Mouse (Mus musculus) ovary, postnatal 14 days (tissue): ENCODE results near the gene Krt8.
A peak's percentile ranks its signal among the peaks of the same experiment; 100 is the strongest.
"Not testable (repeated sequence)": the region's sequence is repeated elsewhere in the genome, so short reads cannot be mapped to it uniquely, and the experiment has no call there.

Experiments used
- DNase-seq: peaks from one replicate; pipeline ENCODE4 v3.0.0; 2022; ENCODE audit warnings: low spot score

Krt8 gene

DNA sequence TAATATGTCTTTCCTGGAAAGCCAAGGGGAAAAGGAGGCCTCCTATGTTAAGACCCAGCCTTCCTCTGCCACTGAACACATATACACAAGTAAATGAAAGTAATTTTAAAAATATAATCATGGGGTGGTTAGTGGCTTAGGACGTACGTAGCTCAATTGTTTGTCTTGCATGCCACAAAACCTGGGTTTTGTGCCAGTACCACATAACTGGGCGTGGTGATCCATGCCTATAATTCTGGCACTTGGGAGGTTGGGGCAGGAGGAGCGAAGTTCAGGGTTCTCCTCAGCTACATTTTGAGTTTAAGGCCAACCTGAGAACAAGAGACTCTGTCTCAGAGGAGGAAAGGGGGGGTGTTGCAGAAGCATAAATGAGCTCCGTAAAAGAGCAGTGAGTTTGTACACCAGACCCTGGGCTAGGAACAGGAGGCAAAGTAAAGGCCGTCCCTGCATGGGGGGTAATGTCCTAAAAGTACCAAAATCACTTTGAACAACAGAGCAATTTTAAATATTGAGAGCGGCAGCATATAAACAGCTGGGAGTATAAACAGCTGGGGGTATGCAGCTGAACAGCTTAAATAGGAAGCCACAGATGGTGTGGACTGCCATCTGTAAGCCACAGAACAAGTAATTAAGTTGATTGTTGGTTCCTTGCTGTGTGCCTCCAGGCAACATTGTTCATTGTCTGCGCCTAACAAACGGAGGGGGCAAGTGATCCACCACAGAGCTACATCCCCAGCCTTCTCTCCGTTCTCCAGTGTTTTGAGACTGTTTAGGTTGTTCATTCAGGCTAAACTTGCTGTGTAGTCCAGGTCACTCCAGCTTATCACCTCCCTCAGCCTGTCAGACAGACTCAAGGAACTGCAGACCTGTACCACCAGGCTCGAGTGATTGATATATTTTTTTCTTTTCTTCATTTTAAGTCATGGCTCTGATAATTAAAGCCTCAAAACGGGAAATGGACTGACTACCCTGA lies 3.1 kb upstream of the Krt8 start:
- DNase-seq, result no peak

GRCm38 (mm10) chr15:102006317-102006716 lies 2.0 kb upstream of the Krt8 start:
- DNase-seq, result no peak

- no peak for DNase-seq
Measured at GRCm38 (mm10) chr15:102005290-102005689, 1.0 kb upstream of the Krt8 start.

DNA sequence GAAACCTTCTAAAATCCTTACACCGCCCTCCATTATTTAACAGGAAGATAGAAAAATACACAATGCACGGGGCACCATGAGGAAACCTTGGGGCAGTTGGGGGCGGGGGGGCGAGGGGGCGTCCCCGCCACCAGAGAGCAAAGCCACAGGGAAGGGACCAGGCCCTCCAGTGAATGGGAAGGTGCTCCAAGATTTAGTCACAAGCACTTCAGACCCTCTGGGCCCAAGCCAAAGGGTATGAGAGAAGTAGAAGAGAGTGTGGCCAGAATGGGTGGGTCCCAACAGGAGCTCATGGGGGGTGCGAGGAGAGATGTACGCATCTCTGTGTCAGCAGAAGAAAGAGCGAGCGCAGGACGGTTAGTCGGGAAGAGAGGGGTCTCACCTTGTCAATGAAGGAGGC lies 766 bp downstream of the Krt8 start:
- DNase-seq, result no peak

DNA sequence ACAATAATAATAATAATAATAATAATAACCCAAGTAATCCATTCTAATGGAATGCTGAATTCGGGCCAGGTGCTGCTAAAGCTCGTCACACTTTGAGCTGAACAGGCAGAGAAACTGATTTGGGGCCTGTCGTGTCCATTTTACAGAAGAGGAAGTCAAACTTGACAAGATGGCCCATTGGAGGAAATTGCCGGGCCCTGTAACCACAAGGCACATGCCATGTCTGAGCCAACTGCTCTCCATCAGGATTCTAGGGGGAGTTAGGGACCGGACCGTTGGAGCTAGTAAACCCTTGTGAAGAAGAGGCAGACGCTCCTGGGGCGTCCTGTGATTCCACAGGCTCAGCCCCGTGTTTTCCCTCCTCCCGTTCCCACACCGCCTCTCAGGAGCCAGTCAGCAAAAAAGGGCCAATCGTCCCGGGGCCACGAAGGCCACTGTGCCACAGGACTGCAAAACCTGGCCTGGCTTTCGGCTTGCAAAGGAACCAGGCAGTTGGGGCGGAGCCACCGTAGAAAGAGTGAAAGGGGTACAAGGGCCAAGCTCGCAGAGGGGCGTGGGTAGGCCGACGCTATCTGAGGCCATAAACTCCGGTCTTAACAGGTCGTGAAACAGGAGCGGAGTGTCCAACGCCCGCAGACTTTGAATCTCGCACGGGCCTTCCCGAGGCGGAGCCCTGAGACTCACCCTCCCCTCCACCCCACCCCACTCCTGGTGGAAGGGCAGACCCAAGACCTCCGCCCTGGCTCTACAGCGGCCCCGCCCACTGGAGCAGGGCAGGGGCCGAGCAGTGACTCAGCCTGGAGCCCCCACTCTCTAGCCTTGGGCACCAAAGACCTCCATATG lies 1.4 kb downstream of the Krt8 start:
- no peak for DNase-seq

DNA sequence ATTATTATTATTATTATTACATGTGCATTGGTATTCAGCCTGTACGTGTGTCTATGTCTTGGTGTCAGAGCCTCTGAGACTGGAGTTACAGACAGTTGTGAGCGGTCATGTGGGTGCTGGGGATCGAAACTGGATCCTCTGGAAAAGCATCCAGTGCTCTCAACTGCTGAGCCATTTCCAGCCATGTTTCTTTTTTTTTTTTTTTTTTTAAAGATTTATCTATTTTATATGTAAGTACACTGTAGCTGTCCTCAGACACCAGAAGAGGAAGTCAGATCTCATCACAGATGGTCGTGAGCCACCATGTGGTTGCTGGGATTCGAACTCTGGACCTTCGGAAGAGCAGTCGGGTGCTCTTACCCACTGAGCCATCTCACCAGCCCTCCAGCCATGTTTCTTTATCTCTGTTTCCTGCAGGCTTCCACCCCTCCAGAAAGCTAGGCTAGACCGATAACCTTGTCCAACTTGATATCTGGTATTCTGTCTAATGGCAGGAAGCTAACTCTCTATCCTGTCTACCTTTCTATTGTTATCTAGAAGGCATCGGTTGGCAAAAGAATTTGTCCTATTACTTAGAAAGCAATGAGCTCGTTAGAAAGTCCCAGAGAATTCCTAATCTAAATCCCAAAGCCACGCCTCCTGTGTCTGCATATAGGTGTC lies 4.5 kb downstream of the Krt8 start:
- DNase-seq, result no peak

DNA sequence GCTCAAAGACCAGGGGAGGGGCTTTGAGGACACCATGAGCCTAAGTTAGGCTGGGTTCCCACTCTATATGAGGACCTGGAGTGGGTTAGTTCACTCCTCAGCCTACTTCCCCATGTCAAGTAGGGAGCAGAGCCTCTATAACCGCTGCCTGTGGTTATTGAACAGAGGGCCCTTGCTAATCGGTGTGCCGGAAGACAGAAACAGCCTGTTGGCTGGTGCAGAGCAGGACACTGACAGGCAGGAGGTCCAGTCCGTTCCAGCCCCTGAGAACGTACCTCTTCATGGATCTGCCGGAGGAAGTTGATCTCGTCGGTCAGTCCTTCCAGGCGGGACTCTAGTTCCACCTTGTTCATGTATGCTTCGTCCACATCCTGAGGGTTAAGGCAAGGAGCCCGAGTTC lies 5.1 kb downstream of the Krt8 start:
- DNase-seq, result no peak

DNA sequence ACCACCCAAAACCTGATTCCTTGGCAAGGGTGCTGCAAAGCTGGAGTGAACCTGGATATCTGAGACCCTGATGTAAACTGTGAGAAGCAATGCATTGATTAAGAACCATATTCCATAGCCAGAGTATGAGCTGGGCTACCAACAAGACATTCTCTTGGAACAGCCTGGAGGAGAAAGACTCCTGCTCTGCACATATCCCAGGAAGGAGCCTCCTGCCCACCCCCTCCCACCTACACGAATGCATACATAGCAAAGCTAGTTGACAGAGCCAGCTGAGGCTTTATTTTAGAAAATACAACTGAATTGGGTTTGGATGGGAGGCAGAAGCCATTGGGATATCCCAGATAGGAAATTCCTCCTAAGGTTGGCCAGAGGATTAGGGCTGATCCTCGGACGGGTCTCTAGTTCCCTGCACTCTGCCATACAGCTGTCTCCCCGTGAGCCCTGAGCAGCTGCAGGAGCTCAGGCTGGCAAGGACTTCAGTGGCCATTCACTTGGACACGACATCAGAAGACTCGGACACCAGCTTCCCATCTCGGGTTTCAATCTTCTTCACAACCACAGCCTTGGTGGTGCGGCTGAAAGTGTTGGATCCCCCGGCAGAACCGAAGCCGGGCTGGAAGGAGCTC lies 7.7 kb downstream of the Krt8 start:
- not testable (repeated sequence) for DNase-seq

- no peak for DNase-seq
Measured at GRCm38 (mm10) chr15:101995484-101996236, 8.6 kb downstream of the Krt8 start.

DNA sequence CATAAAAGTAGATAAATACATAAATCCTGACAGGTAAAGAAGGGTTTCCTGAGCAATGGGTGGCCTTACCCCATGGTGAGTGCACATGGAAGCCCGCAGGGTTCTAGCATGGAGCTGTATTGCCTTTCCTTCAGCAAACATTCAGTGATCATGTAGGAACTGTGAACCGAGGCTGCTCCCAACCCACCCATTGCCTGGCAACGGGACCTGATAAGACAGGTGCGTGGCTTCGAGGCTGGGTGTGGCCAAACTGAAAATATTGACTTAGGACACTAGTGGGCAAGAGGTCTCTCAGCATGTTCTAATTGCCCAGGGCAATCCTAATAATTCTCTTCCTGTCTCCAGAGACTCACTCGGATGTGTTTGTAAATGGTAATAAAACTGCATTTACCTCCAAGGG lies 9.9 kb downstream of the Krt8 start:
- no peak for DNase-seq

DNA sequence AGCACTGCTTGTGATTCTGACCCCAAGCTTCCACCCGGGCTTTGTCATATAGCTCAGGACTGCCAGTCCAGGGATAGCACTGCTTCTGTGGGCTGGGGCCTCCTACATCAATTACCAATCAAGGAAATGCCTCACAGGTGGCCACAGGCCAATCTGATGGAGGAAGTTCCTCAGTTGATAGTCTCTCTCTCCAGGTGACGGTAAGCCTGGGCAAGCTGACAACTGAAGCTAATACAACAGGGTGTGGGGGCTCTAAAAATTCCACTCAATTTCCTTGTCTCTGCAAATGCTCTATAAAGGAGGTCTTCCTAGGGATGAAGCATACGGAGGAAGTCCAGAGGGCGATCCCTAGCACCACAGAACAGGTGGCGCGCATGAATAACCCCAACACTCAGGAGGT lies 13.3 kb downstream of the Krt8 start:
- DNase-seq, result no peak

- no peak for DNase-seq
Measured at GRCm38 (mm10) chr15:101988714-101989113, 15.6 kb downstream of the Krt8 start.

DNA sequence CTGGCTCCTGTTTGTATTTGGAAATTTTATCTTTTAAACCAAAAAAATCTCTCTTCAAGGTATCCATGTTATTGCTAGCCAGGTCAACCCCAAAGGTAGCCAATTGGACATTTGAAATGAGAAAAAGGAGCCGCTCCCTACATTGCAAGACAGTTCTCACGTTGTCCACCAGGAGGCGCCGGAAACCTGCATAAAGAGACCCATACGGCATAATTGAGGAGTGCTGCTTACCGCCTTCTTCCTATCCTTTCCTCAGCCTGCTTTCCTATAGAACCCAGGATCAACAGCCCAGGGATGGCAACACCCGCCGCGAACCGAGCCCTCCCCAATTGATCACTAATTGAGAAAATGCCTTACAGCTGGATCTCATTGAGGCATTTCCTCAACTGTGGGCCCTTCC lies 16.2 kb downstream of the Krt8 start:
- DNase-seq, result peak; percentile 89

DNA sequence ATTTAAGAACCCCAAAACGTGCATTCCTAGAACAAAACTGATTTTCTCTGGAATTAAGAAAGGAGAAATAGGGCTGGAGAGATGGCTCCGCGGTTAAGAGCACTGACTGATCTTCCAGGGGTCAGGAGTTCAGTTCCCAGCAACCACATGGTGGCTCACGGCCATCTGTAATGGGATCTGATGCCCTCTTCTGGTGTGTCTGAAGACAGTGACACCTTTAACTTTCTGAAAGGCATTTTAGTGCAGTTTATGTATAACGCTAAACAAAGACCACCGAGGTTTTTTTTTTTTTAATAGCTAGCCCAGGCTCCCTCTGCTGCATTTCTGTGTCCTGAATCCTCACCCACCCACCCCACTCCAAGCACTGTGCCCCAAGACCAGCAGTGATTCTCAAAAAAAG lies 19.5 kb downstream of the Krt8 start:
- DNase-seq, result no peak

DNA sequence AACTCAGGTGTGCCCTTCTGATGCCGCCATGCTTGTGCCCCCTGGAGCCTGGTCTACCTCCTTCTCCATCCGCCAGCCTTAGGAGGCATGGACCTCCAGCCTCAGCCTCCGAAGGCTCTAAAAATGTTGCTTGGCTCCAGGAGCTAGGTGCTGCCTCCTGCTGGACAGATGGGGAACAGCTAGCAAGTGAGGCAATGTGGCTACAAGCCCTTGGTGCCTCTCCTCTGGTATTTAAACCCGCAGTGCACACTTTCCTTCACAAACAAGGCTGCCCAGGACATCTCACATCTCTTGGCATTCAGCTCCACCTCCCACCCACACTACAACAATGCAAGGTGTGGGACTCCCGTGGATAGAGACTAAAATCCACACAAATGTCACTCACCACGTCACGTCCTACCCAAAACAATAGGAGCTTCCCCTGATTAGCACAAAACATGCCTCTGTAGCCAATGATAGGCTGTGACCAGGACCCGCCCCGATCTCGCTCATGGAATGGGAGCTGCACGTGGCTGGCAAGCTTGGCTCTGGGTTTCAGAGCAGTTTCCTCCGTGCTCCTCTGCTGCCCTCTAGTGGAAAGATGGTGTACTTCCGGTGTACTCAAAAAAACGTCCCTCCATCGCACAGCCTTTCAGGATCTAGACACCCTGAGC lies 20.2 kb downstream of the Krt8 start:
- peak; percentile 96 for DNase-seq

GRCm38 (mm10) chr15:101983315-101983948 lies 20.9 kb downstream of the Krt8 start:
- DNase-seq, result no peak

DNA sequence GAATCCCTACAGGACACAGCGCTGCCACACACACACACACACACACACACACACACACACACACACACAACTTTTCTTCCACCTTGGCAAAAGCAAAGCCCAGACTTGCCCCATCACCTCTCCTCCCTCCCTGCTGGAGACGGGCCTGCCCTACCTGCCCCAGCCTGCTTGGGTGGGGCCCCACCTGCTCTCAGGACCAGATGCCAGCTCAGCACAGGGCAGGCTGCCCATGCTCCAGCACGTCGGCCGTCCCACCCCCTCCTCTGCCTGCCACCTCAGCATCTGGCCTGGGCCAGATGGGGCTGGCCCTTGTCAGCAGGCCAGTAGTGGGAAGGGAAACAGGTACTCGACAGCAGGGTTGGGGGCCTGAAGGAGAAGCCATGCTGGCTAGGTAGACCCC lies 23.4 kb downstream of the Krt8 start:
- DNase-seq, result no peak

GRCm38 (mm10) chr15:101977043-101977726 lies 27.1 kb downstream of the Krt8 start:
- DNase-seq, result peak; percentile 91

DNA sequence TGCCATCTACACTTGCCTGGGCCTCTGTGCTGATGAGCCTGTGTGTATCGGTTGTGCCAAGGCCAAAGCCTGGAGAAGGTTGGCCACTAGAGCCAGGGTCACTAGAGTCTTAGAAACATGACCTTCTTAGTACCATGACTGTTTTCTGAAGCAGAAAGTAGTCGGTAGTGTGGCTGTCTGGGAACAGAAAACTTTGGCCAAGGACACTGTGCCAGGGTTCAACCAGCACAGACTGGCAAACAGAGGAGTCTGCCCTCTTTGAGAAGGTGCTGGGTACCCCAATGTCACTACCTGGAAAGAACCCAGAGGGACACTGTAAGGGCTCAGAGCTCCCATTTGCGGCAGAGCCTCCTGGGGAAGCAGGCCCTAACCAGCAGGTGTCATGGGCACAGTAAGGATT lies 27.6 kb downstream of the Krt8 start:
- no peak for DNase-seq

DNA sequence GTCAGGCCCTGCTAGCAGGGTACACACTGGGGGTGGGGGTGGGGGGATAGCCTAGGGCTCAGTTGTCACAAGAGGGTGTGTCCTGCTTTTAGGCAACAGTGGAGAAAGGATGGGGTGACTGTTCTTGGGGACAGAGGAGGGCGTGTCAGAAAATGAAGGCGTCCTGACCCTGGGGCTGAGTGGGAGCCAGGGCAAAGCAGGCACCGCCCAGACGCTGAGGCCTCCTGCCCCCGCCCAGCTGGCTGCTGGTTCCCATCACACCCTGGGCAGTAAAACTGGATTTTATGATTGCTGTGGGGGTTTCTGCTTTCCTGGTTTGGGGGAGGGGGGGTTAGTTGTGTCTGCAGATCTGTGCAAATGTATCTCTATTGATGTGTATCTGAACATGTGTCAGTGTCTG lies 28.3 kb downstream of the Krt8 start:
- DNase-seq, result peak; percentile 35
